Mouse (Mus musculus) layer of hippocampus, adult 9-10 months (tissue): ENCODE measurements around the gene Fbxo8.

Experiments used
- DNase-seq: peaks from one replicate; pipeline ENCODE4 v3.0.0; 2022; ENCODE audit warnings: low spot score

Gene Fbxo8

DNA sequence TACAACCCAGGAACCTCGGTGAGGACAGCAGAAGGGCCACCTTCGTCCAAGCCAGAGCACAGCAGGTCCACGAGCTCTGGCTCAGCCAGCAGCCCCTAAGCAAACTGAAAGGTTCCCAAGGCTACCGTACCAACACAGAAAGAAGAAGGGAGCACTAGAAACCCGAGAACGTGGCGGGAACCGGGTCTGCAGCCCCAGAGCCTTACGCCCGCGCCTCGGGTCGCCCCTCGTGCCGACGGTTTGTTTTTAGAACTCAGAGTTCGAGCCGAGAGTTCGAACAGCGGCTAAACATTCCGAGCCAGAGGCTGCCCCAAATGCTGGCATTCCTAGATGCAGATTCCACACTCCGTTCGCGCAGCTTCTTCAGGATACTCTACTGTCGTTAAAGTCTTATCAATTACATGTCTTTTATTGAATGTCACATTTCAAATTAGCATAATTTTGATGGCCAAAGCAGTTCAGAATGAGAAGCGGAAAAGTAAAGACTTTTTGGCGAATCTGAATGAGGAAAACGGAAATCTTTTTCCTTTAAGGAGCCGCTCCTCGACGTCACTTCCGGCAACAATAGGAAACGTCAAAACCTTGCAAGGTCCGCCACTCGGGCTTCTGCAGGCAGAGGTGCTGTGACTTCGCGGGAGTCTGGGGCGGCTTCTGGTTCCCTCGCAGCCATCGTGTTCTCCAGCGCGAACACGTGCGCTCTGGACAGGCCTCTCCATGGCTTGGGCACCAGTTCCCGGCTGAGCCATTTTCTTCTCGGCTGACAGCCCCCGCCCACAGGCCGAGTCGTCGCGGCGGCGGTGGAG is at the start of gene Fbxo8, which contains the start of gene Cep44:
Gene Fbxo8 (plus strand): TSS at position 533 of the 803 bp plus-strand sequence.
Gene Cep44 (minus strand): TSS at position 490 of the 803 bp plus-strand sequence.
- peak; percentile 73 for DNase-seq

DNA sequence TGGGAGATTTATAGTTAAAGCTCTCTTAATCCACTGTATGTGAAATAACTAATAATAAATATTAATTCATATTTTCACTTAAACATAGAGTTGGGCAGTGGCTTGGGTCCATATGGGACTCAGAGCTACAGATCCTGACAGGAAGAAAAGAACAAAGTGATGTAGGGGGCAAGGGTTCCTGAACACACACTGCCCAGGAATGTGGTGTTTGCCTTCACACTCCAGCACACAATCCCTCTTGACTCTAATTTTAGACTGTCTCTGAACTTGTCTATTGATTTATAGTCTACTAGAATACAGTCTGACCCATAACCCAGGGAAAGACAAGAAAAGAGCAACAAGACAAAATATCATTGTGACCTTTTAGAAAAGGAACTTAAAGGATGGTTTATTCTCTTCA is 49.0 kb upstream of the Fbxo8 start:
- no peak for DNase-seq

GRCm38 (mm10) chr8:56508318-56508951 is 42.5 kb upstream of the Fbxo8 start:
- no peak for DNase-seq

GRCm38 (mm10) chr8:56508952-56509479 is 41.9 kb upstream of the Fbxo8 start:
- DNase-seq: no peak

GRCm38 (mm10) chr8:56518848-56519247 is 32.0 kb upstream of the Fbxo8 start:
- no peak for DNase-seq

DNA sequence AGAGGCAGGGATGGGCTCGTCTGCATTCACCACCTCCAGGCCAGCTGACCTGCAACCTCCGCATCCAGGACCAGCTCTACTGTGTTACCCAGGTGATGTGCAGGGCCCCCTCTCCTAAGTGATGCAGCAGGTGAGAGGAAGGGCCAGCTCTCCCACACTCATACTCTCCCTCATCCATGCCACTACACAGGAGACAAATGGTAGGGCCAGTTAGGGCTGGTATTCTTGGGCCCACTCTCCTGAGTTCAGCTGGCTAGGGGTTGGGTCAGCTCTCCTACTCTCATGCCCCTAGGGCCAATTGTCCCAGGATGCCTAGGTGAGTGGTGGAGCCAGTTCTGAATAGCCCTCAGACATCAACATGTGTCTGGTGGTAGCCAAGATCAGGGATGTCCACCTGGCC is 30.6 kb upstream of the Fbxo8 start:
- no peak for DNase-seq

- no peak for DNase-seq
Measured at GRCm38 (mm10) chr8:56521051-56521450, 29.8 kb upstream of the Fbxo8 start.

- no peak for DNase-seq
Measured at GRCm38 (mm10) chr8:56528869-56529268, 22.0 kb upstream of the Fbxo8 start.

DNA sequence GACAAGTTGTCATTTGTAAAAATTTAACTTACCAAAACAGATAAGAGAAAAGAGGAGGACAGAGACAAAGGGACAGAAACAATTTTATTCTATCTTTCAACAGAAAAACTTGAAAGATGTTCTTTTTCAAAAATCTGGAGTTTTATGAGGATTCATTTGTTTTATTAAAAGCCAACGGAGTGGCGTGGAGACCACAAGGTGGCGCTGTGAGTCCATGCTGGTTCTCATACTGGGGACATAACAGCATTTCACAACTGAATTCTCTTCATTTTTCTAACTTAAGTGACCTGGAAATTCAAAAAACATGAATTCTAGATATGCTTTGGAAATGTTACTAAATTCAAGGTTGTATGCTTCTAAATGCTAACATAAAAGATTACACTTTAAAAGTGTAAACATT is 20.5 kb upstream of the Fbxo8 start:
- DNase-seq: peak; percentile 43

DNA sequence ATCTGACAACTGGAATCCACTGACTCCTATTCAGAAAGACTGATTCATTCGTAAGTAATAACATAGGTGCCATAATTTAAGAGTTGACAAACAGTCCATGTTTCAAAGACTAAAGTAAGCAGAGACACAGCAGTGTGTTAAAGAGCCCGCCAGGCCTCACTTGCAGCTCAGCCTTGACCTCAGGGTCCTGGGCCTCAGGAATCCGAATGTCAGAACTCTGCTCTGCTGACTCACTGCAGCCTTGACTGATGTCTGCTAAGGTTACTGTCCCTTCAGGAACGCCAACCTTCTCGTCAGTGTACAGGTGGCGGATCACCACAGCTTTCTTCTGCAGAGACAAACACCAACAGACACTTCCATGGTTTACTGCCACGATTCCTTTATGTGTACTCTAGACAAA is 10.2 kb upstream of the Fbxo8 start:
- no peak for DNase-seq

DNA sequence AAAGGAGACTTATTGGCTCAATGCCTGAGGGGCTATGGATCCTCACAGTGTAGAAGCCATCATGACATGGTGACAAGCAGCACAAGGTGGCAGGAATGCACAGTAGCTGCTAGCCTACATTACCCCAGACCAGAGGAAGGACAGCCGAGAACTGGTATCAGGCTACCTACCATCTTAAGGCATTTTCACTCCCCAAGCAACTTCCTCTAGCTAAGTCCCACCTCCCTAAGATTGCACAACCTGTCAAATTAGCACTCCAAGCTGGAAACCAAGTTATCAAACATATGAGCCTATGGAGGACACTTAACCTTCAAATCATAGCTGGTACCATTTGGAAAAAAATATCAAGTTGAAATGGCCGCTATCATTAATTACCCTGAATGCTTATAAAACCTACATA is 3.0 kb upstream of the Fbxo8 start:
- DNase-seq: no peak

DNA sequence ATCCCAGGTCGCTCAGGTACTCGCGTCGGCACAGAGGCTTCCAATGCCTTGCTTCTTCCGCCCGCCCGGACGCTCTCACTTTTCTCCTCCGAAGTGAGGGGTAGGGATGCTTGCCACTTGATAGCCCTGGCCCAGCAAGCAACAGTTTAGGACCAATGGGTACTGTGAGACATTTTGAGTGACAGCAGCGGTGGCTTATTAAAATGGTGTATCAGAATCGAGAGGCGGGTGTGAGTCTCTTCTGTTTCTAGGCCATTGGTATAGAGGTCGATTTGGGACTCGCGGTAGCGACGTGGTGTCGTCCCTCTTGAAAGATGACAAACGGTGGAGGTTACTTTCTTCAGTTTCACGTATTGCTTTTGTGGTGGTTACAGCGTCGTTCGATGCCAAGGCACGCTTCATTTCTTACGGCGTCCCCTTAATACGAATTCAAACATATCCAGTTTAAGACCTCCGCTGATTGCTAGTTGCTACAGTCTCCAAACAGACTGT is 517 bp downstream of the Fbxo8 start:
- DNase-seq: peak; percentile 99

DNA sequence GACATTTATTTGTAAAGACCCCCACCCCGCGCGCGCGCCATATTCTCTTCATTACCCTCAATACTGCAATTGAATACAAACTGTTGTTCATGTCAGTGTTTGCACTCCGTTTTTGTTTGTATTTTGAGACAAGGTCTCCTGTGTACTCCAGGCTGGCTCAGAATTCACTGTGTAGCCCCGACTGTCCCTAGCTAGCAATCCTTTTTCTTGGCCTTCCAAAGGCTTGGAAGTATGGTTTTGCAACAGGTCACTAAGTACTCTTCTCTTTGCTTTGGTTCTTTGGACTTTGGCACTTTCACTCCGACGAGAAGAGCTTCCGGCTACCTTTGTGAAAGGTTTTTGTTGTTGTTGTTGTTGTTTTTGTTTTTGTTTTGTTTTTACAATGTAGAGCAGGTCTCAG is 1.2 kb downstream of the Fbxo8 start:
- DNase-seq: no peak

GRCm38 (mm10) chr8:56552551-56553103 is 1.7 kb downstream of the Fbxo8 start:
- DNase-seq: no peak

DNA sequence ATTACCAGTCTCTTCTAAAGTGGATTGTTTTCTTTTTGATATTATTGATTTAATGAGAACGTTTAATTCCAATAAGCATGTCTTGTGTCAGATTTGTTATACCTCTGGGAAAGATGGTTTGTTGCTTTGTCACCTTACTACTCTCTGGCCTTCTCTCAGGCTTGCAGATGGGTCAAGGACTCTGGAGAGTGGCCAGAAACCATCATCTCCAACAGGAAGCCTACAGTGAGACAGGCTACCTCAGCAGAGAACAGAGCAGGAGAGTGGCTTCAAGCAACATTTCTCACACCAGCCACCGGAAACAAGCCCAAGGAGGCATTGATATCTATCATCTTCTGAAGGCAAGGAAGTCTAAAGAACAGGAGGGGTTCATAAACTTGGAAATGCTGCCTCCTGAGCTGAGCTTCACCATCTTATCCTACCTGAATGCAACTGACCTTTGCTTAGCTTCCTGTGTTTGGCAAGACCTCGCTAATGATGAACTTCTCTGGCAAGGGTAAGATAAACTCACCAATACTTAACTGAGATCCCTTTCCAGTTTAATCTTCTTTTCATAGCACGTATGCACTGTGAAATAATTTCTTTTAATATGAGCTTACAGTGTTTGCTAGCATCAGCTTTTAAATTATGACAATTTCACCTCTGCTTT is 13.6 kb downstream of the Fbxo8 start:
- DNase-seq: no peak

- no peak for DNase-seq
Measured at GRCm38 (mm10) chr8:56566856-56567255, 16.0 kb downstream of the Fbxo8 start.

DNA sequence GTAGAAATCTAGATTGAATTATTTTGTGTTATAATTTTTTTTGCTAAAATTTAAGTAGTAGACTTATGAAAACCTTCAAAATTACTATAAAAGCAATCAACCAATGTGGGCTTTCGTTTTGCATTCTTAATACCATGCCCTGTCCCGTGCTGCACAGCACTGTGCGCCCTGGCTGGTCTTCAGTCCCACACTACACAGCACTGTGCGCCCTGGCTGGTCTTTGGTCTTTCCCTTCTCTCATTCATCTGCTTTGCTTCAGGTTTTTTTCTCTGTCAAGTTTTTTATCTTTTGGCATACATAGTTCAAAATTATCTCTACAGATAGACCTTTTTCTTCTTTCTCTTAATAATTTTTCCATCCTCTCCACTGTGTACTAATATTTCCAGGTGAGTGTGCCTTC is 30.0 kb downstream of the Fbxo8 start:
- DNase-seq: no peak

DNA sequence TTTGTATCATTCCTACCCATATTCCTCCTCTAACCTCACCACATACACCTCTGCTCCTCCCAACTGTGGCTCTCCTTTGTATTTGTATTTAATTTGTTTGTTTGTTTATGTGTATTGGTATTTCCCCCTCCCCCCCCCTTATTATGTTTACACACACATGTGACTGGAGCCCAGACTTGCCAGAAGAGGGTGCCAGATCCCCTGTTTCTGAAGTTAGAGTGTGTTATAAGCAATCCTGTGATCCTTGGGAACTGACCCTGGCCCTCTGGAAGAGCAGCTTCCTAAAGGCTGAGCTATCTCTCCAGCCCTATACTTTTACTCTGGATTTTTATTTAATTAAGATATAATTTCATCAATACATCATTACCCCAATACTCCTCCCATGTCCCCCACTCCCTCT is 32.0 kb downstream of the Fbxo8 start:
- no peak for DNase-seq

- DNase-seq: no peak
Measured at GRCm38 (mm10) chr8:56589004-56589403, 38.1 kb downstream of the Fbxo8 start.

- no peak for DNase-seq
Measured at GRCm38 (mm10) chr8:56591084-56591483, 40.2 kb downstream of the Fbxo8 start.

DNA sequence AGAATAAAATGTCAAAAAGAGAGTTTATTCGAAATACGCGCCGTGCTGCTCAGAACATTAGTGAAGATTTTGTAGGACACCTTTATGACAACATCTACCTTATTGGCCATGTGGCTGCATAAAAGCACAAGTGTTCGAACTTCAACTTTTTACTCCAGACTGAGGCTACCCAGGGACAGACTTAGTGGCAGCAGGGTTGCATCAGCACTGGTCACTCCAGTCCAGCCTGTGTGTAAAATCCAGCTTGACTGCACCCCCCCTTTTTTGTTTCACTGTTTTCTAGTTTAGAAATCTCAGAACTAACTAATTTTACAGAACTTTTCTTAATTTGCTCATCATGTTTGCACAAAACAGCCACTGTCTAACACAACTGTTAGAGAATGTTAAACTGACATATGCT is 40.6 kb downstream of the Fbxo8 start:
- DNase-seq: no peak

GRCm38 (mm10) chr8:56606481-56606880 is 55.6 kb downstream of the Fbxo8 start:
- no peak for DNase-seq
